Mouse (Mus musculus) liver, embryonic 14.5 days (tissue): ENCODE results near the gene Tmem184b. TPM values are rescaled to one million over a fixed set of nuclear protein-coding genes. Genes with fewer than 3 reads are reported as not detected.
A peak's percentile ranks its signal among the peaks of the same experiment; 100 is the strongest.

Experiments used
- ATAC-seq: fragments of 200-750 bp; cut with Nextera tagmentation; 2 replicates; pipeline ENCODE4 v1.8.0; 2017; ENCODE audit warnings: moderate number of reproducible peaks, mild to moderate bottlenecking, moderate library complexity; ENCODE audit not compliant: insufficient read depth
- DNase-seq, 3 experiments: peaks; one replicate each; pipeline ENCODE4 v3.0.0-alpha.2; 2012 to 2013; ENCODE audit warnings: low read depth in 3 of 3, low spot score in 3 of 3
- H3K27ac ChIP-seq: fragments of 300-500 bp; sonication (generic); 2 replicates; pipeline ENCODE4 v1.5.1; 2014; ENCODE audit warnings: moderate library complexity, mild to moderate bottlenecking, control low read depth, inconsistent platforms
- H3K27me3 ChIP-seq: fragments of 300-500 bp; sonication (generic); 2 replicates; pipeline ENCODE4 v1.6.1; 2014; ENCODE audit warnings: mild to moderate bottlenecking, low read length, moderate library complexity; ENCODE audit not compliant: control insufficient read depth, insufficient read depth
- H3K36me3 ChIP-seq: fragments of 300-500 bp; sonication (generic); replicated peaks from 2 replicates; pipeline ENCODE4 v1.6.1; 2014; ENCODE audit warnings: low read depth; ENCODE audit not compliant: control insufficient read depth, insufficient read depth
- H3K4me1 ChIP-seq, 2 experiments: fragments of 200-500 bp in 1 of 2; fragments of 300-500 bp in 1 of 2; sonication (generic) in 1 of 2; replicated peaks; 2 replicates each; pipeline ENCODE4 v1.6.1; 2012 to 2014; ENCODE audit warnings: antibody characterized with exemption in 1 of 2, inconsistent platforms in 1 of 2, low read length in 1 of 2; ENCODE audit not compliant: control insufficient read depth in 2 of 2, insufficient read depth in 2 of 2
- H3K4me2 ChIP-seq: fragments of 300-500 bp; sonication (generic); 2 replicates; pipeline ENCODE4 v1.6.1; 2014; ENCODE audit warnings: low read depth, mild to moderate bottlenecking, control low read depth, moderate library complexity
- H3K4me3 ChIP-seq, 2 experiments: fragments of 200-500 bp in 1 of 2; fragments of 300-500 bp in 1 of 2; sonication (generic) in 1 of 2; 2 replicates each; pipeline ENCODE4 v1.5.1; 2012 to 2014; ENCODE audit warnings: low read depth in 2 of 2, low read length in 2 of 2, mild to moderate bottlenecking in 2 of 2, control low read depth in 1 of 2, inconsistent platforms in 1 of 2, moderate library complexity in 1 of 2; ENCODE audit not compliant: insufficient read depth in 1 of 2
- H3K9ac ChIP-seq: fragments of 300-500 bp; sonication (generic); replicated peaks from 2 replicates; pipeline ENCODE4 v1.6.1; 2014; ENCODE audit warnings: mild to moderate bottlenecking, control low read depth, moderate library complexity
- H3K9me3 ChIP-seq: fragments of 300-500 bp; sonication (generic); 2 replicates; pipeline ENCODE4 v1.6.1; 2016; ENCODE audit warnings: low read length, mixed read lengths; ENCODE audit not compliant: control insufficient read depth
- CTCF ChIP-seq: IDR thresholded peaks from 2 replicates; pipeline ENCODE4 v1.5.1; 2016; ENCODE audit warnings: antibody characterized with exemption, low read depth, control low read depth
- EP300 ChIP-seq: IDR thresholded peaks from 2 replicates; pipeline ENCODE4 v1.6.1; 2016; ENCODE audit warnings: antibody characterized with exemption, low read depth
- WGBS: fragments of 180-500 bp; shearing (Covaris S2); extraction: QIAGEN DNeasy Blood & Tissue Kit; methylation state at CpG from one replicate; pipeline ENCODE4 v1.1.7; 2014; ENCODE audit not compliant: insufficient replicate concordance; 5-methylcytosine and 5-hydroxymethylcytosine counted together
- polyA plus RNA-seq, 2 experiments: library from polyadenylated mRNA; depleted of rRNA in 1 of 2; stranded (reverse) in 1 of 2; unstranded in 1 of 2; fragments of >200 nt; fragmentation: Nextera tagmentation in 1 of 2; extraction: Ambion mirVana in 1 of 2; gene quantifications; 2 replicates each; pipeline versions ENCODE4 v1.2.1 to v1.2.3; 2012 to 2014

The Tmem184b gene
- polyA plus RNA-seq, 2 experiments = 5.7 to 7.2 TPM

GRCm38 (mm10) chr15:79347165-79347844 lies 56.1 kb downstream of the Tmem184b start:
- peak; percentile 77 for ATAC-seq
- peak overlapping the region; percentile 76 for H3K9ac ChIP-seq
- TF ChIP-seq CTCF (no peak), EP300 (no peak)
- under 1% methylated on average over 61 of the region's 61 CpGs for WGBS
- no peaks in the 10 kb centered on the region for H3K9me3 ChIP-seq
- H3K36me3 ChIP-seq = no peaks in the 10 kb centered on the region
- peaks cover 0 to 24% of the 10 kb centered on the region in 2 experiments; a peak in 3 of 4 replicates for H3K4me1 ChIP-seq
- H3K4me2 ChIP-seq = peak overlapping the region; percentile 85
- H3K4me3 ChIP-seq = peak overlapping the region; percentile 70 to 77
- H3K27me3 ChIP-seq = peaks cover 14% of the 10 kb centered on the region
- peak in 2 of 3 experiments; percentile 67 to 76 for DNase-seq
- peak overlapping the region; percentile 51 for H3K27ac ChIP-seq

DNA sequence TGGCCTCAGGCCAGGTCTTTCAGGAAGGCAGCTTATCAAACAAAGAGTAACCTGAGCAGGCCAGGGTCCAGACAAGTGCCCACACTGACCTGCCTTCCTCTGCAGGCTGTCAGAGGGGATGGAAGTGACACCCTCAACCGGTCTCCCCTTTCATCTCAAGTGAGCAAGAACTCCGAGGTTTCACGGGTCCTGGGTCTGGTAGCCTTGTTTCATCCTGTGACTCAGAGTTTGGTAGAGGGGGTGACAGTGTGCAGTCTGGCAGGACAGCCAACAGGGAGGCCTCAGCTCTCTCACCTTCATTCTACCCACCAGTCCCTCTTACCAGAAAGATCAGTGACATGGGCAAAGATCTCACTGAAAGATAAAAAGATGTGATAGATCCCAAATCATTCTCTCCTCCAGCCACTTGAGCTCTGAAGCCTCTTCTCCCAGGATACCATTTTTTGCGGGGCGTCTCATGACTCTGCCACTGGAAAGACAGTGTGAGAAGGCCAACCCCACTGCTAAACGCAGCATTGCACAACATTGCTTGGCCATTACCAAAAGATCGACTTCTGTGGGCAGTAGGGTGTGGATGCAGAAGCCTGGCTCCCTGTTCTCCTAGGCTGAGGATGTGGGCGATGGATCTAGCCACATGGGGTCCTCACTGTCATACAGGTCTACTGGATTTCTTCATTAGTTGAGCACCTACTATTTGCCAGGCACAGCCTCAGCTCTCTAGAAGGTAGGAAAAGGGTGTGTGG lies 57.1 kb downstream of the Tmem184b start, which contains the start of gene Maff:
Maff (plus strand) TSS at position 571 of the 743 bp plus-strand sequence.
- H3K9ac ChIP-seq = peak within 1 kb of the TSS; percentile 76
- H3K27me3 ChIP-seq = peaks cover 14% of the 10 kb centered on the region
- peak within 1 kb of the TSS; percentile 85 for H3K4me2 ChIP-seq
- no peak; the same call in 1 of the 2 replicates for TF ChIP-seq CTCF
- no peak for TF ChIP-seq EP300
- no peaks in the 10 kb centered on the region for H3K9me3 ChIP-seq
- WGBS = 36% methylated on average over 8 of the region's 8 CpGs
- peaks cover 0 to 24% of the 10 kb centered on the region in 2 experiments; a peak in 3 of 4 replicates for H3K4me1 ChIP-seq
- no peak for DNase-seq
- H3K27ac ChIP-seq = peak within 1 kb of the TSS; percentile 51
- H3K4me3 ChIP-seq = peak within 1 kb of the TSS; percentile 70 to 77
- no peak for ATAC-seq
- no peaks in the 10 kb centered on the region for H3K36me3 ChIP-seq

GRCm38 (mm10) chr15:79344627-79345026 lies 58.7 kb downstream of the Tmem184b start:
- DNase-seq = no peak
- no peak overlapping the region for H3K9ac ChIP-seq
- no peak for ATAC-seq
- H3K4me2 ChIP-seq = no peak overlapping the region
- WGBS = 51% methylated on average over 4 of the region's 4 CpGs
- no peak overlapping the region for H3K4me3 ChIP-seq
- no peaks in the 10 kb centered on the region for H3K9me3 ChIP-seq
- H3K4me1 ChIP-seq = peaks cover 0 to 20% of the 10 kb centered on the region in 2 experiments; a peak in 3 of 4 replicates
- no peaks in the 10 kb centered on the region for H3K36me3 ChIP-seq
- peaks cover 14% of the 10 kb centered on the region for H3K27me3 ChIP-seq
- H3K27ac ChIP-seq = no peak overlapping the region
- TF ChIP-seq CTCF = no peak
- TF ChIP-seq EP300 = no peak

DNA sequence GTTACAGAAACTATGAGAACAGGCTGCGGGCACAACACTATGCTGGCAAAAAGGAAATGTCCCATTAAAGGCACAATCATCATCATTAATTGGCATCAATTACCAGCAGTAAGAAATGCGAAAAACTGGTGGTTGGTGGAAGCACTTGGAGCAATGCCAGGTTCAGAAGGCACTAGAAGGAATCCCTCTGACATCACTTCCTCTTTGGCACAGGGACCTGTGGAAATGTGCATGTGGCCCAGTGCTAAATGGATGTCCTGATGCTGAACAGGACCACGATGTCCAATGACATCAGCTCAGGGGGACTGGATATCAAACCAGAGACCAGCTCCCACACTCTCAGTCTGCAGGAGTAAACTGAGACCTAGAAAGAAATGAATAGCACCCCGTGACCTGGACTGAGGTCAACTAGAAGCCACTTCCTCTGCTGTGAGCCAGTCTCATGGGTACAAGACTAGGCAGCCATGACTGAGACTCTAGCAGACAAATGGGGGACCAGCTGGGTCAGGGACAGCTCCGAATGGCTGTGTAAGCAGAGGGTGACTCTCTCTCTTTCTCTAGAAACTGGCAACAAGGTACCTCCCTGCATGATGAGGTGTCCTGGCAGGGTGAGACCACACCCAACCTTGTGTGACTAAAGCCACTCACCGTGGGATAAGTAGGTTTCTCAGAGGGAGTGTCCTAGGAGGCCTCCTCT lies 60.6 kb downstream of the Tmem184b start:
- no peak for ATAC-seq
- H3K9me3 ChIP-seq = no peaks in the 10 kb centered on the region
- WGBS = 48% methylated on average over 6 of the region's 6 CpGs

More for the DNA sequence above, 60.6 kb downstream of the Tmem184b start:
- no peak overlapping the region for H3K27ac ChIP-seq
- no peak overlapping the region for H3K4me3 ChIP-seq
- peaks cover 0 to 14% of the 10 kb centered on the region in 2 experiments; a peak in 3 of 4 replicates for H3K4me1 ChIP-seq
- no peak overlapping the region for H3K9ac ChIP-seq
- TF ChIP-seq CTCF (no peak), EP300 (no peak)
- H3K27me3 ChIP-seq = peaks cover 14% of the 10 kb centered on the region
- DNase-seq = no peak
- no peaks in the 10 kb centered on the region for H3K36me3 ChIP-seq
- H3K4me2 ChIP-seq = no peak overlapping the region
